15 mouse cellular contexts compared by ENCODE assay signal in genomic region chr6:143415383-143415778, GRCm38 (mm10).
A peak's percentile ranks its signal among the peaks of the same experiment; 100 is the strongest.
DNase-seq lines count a peak whose midpoint lies in the region; ATAC-seq and TF ChIP-seq lines count a peak whose summit lies in the region.
"Had no signal": no experiment of that assay in that cellular context is flagged by ENCODE, and none has a peak within 500 bp of the region (broad histone marks: within the 10 kb centered on the region; RNA-seq: fewer than 3 reads in every experiment).

No protein-coding gene starts in this region.

- no peak overlapping the region for H3K4me2 ChIP-seq in forebrain, embryonic 15.5 days (replicated peaks)
- H3K4me2 ChIP-seq: hindbrain, embryonic 15.5 days; limb, embryonic 15.5 days; midbrain, embryonic 13.5 days had no signal

- no peaks in the 10 kb centered on the region for H3K4me1 ChIP-seq in forebrain, embryonic 15.5 days
- H3K4me1 ChIP-seq in forebrain, embryonic 10.5 days, result no peaks in the 10 kb centered on the region
- no peaks in the 10 kb centered on the region; the same call in 1 of the 2 replicates for H3K4me1 ChIP-seq in cortical plate, adult 2 months (ENCODE audit: control insufficient read depth, insufficient read depth, low read length)
- H3K4me1 ChIP-seq: hindbrain, embryonic 15.5 days; limb, embryonic 15.5 days; midbrain, embryonic 13.5 days had no signal

- no peak for TF ChIP-seq POLR2A in cortical plate, adult 2 months (IDR thresholded peaks at IDR 0.05; ENCODE audit: extremely low read depth, insufficient read depth, low read length)

- H3K27me3 ChIP-seq in forebrain, embryonic 15.5 days, result no peaks in the 10 kb centered on the region
- no peaks in the 10 kb centered on the region for H3K27me3 ChIP-seq in forebrain, embryonic 10.5 days (ENCODE audit: poor library complexity, severe bottlenecking)
- H3K27me3 ChIP-seq: hindbrain, embryonic 15.5 days; limb, embryonic 15.5 days; midbrain, embryonic 13.5 days had no signal

- H3K4me3 ChIP-seq in forebrain, embryonic 15.5 days, result no peak overlapping the region
- no peak overlapping the region for H3K4me3 ChIP-seq in forebrain, embryonic 10.5 days
- 0 out of 2 replicates have a peak overlapping the region, but pooled peaks have one; percentile 16 for H3K4me3 ChIP-seq in cortical plate, adult 2 months (ENCODE audit: insufficient read depth, low read length)
- H3K4me3 ChIP-seq: embryonic facial prominence, embryonic 10.5 days; hindbrain, embryonic 15.5 days; limb, embryonic 15.5 days; midbrain, embryonic 13.5 days had no signal

- H3K27ac ChIP-seq in forebrain, embryonic 15.5 days (replicated peaks), result peak overlapping the region; percentile 76
- H3K27ac ChIP-seq in forebrain, embryonic 10.5 days, result no peak overlapping the region
- peak overlapping the region; percentile 83 for H3K27ac ChIP-seq in cortical plate, adult 2 months (ENCODE audit: insufficient read depth, low read length)
- H3K27ac ChIP-seq: embryonic facial prominence, embryonic 10.5 days; hindbrain, embryonic 15.5 days; limb, embryonic 15.5 days; macrophage; midbrain, embryonic 13.5 days had no signal

- no peak for DNase-seq in forebrain, embryonic 10.5 days (ENCODE audit: extremely low spot score, low spot score)
- peak; percentile 15 to 17 for DNase-seq in layer of hippocampus, adult 8-10 months (ENCODE audit: low spot score in 2 of 2)
- DNase-seq in layer of hippocampus, postnatal 10 days (ENCODE audit: low spot score in 2 of 2), result no peak
- peak; percentile 47 to 63 for DNase-seq in left cerebral cortex, postnatal 36 days (ENCODE audit: low spot score in 2 of 2)
- no peak for DNase-seq in gastrocnemius, postnatal 4 days (ENCODE audit: low spot score in 2 of 2)
- DNase-seq: adrenal gland, postnatal 14 days; kidney, adult 9 months; lung, adult 18-20 months had no signal

- TF ChIP-seq CTCF in cortical plate, adult 2 months (IDR thresholded peaks at IDR 0.05; ENCODE audit: extremely low read depth, insufficient read depth, low read length), result no peak

- H3K9ac ChIP-seq in forebrain, embryonic 15.5 days (replicated peaks), result no peak overlapping the region
- H3K9ac ChIP-seq: hindbrain, embryonic 15.5 days; limb, embryonic 15.5 days; midbrain, embryonic 13.5 days had no signal

- intact Hi-C loops in left cerebral cortex, postnatal 36 days (cut with DNase I), result no loop called here

- H3K36me3 ChIP-seq in forebrain, embryonic 15.5 days, result no peaks in the 10 kb centered on the region
- no peaks in the 10 kb centered on the region for H3K36me3 ChIP-seq in forebrain, embryonic 10.5 days (replicated peaks)
- H3K36me3 ChIP-seq: embryonic facial prominence, embryonic 10.5 days; hindbrain, embryonic 15.5 days; limb, embryonic 15.5 days; midbrain, embryonic 13.5 days had no signal

- WGBS in forebrain, embryonic 15.5 days, result 88% methylated on average over 12 of the region's 12 CpGs
- WGBS in forebrain, embryonic 10.5 days, result 92% methylated on average over 12 of the region's 12 CpGs

- ATAC-seq in forebrain, embryonic 15.5 days (replicated peaks), result no peak; the same call in 1 of the 2 replicates
- ATAC-seq: midbrain, embryonic 13.5 days had no signal

- no peaks in the 10 kb centered on the region; the same call in 1 of the 2 replicates for H3K9me3 ChIP-seq in forebrain, embryonic 15.5 days
- peaks cover 3% of the 10 kb centered on the region; the same call in 1 of the 2 replicates for H3K9me3 ChIP-seq in forebrain, embryonic 10.5 days
- H3K9me3 ChIP-seq: embryonic facial prominence, embryonic 10.5 days; hindbrain, embryonic 15.5 days; limb, embryonic 15.5 days; midbrain, embryonic 13.5 days had no signal

Comparison
In these comparisons a context has a peak if more than half of its experiments do, and no peak if none do; other contexts are left out.
1. DNase-seq: peak in layer of hippocampus, adult 8-10 months (2 of 2) and left cerebral cortex, postnatal 36 days (2 of 2); none in forebrain, embryonic 10.5 days (single experiment), layer of hippocampus, postnatal 10 days (0 of 2) and gastrocnemius, postnatal 4 days (0 of 2).